Mouse (Mus musculus): Measurements from ENCODE around the gene Wfdc6b. TPM values are rescaled to one million over a fixed set of nuclear protein-coding genes. Genes with fewer than 3 reads are reported as not detected.
"Not testable (repeated sequence)": the region's sequence is repeated elsewhere in the genome, so short reads cannot be mapped to it uniquely, and the experiment has no call there.

The Wfdc6b gene
- polyA plus RNA-seq (2016; fragmentation: Nextera tagmentation; extraction: Ambion mirVana) = not detected in 2 replicates

DNA sequence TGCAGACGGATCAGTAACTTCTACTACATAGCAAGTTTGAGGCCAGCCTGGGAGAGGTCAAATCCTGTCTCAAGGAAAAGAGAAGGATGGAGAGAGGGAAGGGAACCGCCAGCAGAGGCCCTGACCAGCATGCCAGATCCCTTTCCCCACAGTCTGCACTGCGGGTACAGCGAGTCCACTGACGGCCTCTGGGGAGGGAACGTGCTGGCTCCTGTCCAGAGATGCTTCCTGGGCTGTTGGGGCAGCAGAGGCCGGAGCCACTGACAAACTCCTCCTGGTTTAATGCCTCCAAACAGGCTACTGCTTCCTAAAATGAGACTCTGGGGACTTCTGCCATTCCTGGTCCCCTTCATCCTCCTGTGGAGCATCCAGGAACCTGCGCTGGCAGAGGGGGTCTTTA, at the start of gene Wfdc6b, which contains the start of gene Wfdc8:
Wfdc6b (plus strand) TSS at position 52 of the 400 bp plus-strand sequence.
Wfdc8 (minus strand) TSS at position 156 of the 400 bp plus-strand sequence.
- not testable (repeated sequence) for H3K27ac ChIP-seq; H3K4me3 ChIP-seq; H3K9me3 ChIP-seq (replicated peaks); H3K36me3 ChIP-seq; DNase-seq (ENCODE audit: low spot score); H3K4me1 ChIP-seq; H3K27me3 ChIP-seq (ENCODE audit: low read depth, poor library complexity, severe bottlenecking)
- WGBS = 70% methylated on average over 8 of the region's 8 CpGs

DNA sequence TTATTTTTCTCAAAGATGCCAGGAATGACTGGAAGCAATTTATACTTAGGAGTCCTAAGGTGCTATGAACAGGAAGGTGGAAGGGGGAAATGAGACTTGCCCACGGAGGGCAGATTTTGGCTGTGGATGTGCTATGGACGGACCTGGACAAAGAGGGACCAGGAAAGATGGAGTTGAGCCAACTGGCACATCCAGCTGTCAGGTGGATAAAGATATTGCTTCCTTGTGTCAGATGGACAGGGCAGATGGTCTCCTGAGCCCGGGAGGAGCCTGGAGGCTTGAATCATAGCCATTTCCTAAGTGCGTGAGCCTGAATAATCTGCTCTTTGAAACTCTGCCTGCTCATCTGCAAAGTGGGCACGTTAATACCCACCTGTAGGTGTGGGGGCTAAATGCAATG, 49.0 kb upstream of the Wfdc6b start:
- Histone ChIP-seq H3K4me1 (peaks cover 25% of the 10 kb centered on the region), H3K9me3 (replicated peaks) (no peaks in the 10 kb centered on the region), H3K36me3 (peaks cover 14% of the 10 kb centered on the region), H3K4me3 (peak overlapping the region; percentile 62), H3K27me3 (ENCODE audit: low read depth, poor library complexity, severe bottlenecking) (peaks cover 23% of the 10 kb centered on the region), H3K27ac (peak overlapping the region; percentile 90)
- 82% methylated on average over 5 of the region's 5 CpGs for WGBS
- DNase-seq (ENCODE audit: low spot score) = no peak

DNA sequence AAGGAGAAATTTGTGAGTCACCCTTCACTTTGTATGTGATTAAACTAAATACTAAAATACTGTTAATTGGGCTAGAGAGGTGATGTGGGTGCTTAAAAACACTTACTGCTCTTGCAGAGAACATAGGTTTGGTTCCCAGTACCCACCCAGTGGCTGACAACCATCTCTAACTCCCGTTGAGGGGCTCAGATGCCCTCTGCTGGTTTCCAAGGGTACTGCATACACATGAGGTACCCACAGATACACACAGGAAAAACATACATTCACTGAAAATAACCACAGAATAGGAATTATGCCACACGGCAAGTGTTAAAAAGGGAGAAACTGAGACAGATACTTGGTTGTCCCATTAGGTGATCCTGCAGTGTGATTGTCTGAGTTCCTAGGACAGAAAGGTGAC, 46.3 kb upstream of the Wfdc6b start:
- Histone ChIP-seq H3K4me3 (no peak overlapping the region), H3K27me3 (ENCODE audit: low read depth, poor library complexity, severe bottlenecking) (peaks cover 9% of the 10 kb centered on the region), H3K9me3 (replicated peaks) (no peaks in the 10 kb centered on the region), H3K4me1 (peaks cover 25% of the 10 kb centered on the region), H3K27ac (no peak overlapping the region), H3K36me3 (peaks cover 14% of the 10 kb centered on the region)
- WGBS = 92% methylated on average over 2 of the region's 2 CpGs
- DNase-seq (ENCODE audit: low spot score) = no peak

DNA sequence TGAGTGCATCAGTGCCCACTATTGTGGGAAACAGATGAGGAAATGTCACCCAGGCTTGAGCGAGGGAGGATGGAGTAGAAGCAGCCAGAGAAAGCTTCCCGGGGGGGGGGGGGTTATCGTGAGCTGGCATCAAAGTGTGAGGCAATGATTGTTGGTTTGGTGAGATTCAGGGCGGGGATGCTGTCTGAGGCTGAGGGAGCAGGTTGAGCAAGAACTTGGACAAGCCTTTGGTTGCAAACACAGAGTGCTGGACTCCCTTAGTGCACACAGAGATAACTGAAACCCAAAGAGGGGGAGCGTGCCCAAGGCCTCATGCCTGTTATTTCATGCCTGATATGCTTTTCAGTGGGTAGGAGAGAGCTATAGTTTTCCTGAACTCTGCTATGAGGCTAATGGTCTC, 45.9 kb upstream of the Wfdc6b start:
- H3K9me3 ChIP-seq (replicated peaks) = no peaks in the 10 kb centered on the region
- peaks cover 14% of the 10 kb centered on the region for H3K36me3 ChIP-seq
- WGBS = 86% methylated on average over 5 of the region's 5 CpGs
- H3K4me3 ChIP-seq = no peak overlapping the region
- H3K4me1 ChIP-seq = peaks cover 20% of the 10 kb centered on the region
- peaks cover 5% of the 10 kb centered on the region for H3K27me3 ChIP-seq (ENCODE audit: low read depth, poor library complexity, severe bottlenecking)
- DNase-seq (ENCODE audit: low spot score) = no peak
- no peak overlapping the region for H3K27ac ChIP-seq

DNA sequence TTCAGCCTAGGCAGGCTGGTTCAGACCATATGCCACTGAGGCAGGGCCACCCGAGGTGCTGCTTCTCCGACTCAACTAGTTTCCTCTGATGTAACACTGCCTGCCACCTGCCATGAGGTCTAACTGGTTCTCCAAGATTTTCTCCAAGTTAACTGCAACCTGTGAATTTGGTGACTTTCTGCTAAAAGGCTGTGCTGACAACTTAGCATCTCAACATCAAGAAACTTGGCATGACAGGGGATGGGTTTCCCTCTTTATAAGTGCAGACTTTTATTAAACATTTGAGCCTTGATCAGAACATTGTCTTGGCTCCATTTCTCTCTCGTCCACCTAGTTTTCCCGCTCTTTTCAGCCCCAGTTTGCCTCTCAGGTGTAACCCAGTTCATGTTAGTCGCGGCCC, 40.0 kb upstream of the Wfdc6b start, which contains the start of gene Spint3:
Spint3 (minus strand) TSS at position 101 of the 400 bp plus-strand sequence.
- not testable (repeated sequence) for H3K9me3 ChIP-seq (replicated peaks); H3K36me3 ChIP-seq; DNase-seq (ENCODE audit: low spot score); H3K27ac ChIP-seq; H3K4me3 ChIP-seq; H3K4me1 ChIP-seq; H3K27me3 ChIP-seq (ENCODE audit: low read depth, poor library complexity, severe bottlenecking)
- WGBS = 83% methylated on average over 6 of the region's 6 CpGs

DNA sequence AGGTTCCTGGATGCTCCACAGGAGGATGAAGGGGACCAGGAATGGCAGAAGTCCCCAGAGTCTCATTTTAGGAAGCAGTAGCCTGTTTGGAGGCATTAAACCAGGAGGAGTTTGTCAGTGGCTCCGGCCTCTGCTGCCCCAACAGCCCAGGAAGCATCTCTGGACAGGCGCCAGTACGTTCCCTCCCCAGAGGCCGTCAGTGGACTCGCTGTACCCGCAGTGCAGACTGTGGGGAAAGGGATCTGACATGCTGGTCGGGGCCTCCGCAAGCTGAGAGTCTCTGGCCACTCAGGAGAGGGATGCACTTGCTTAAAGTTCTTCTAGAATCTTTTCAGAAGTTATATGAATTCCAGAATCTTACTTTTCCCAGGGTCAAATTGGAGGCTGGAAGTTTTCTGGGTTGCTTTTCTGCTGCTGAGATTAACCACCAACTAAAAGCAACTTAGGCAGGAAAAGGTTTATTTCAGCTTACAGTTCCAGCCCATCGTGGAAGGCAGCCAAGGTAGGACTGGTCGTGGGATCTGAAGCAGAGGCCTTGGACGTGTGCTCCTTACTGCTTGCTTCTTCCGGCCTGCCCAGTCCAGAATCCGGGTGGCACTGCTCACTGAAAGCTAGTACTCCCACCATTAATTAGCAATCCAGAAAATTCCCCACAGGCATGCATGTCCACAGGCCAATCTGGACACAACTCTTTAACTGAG, 28.1 kb upstream of the Wfdc6b start, which contains the start of gene Wfdc6a:
Wfdc6a (minus strand) TSS at position 423 of the 701 bp plus-strand sequence.
- H3K27ac ChIP-seq = not testable (repeated sequence)

DNA sequence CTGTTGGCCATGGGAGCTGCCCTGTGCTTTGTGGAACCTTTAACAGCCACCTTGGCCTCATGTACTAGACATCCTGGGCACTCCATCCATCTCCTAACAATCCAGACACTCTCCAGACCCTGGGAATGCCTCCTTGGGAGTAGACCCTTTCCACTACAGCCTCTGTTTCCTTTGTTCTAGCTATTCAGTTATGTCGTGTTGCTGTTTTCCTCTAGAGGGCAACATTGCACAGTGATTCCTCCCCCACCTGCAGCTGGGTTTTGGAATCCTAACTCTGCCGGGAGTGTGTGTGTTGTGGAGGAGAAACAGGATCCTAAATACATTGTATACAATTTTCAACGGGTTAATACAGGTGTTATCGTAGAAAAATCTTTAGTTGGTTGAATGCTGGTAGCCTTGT, 21.3 kb upstream of the Wfdc6b start:
- Histone ChIP-seq H3K9me3 (replicated peaks) (no peaks in the 10 kb centered on the region), H3K4me3 (no peak overlapping the region), H3K27ac (peak overlapping the region; percentile 84), H3K36me3 (no peaks in the 10 kb centered on the region), H3K4me1 (no peaks in the 10 kb centered on the region), H3K27me3 (ENCODE audit: low read depth, poor library complexity, severe bottlenecking) (no peaks in the 10 kb centered on the region)
- DNase-seq (ENCODE audit: low spot score) = peak; percentile 45
- 14% methylated on average over 4 of the region's 4 CpGs for WGBS

More for the DNA sequence above, 28.1 kb upstream of the Wfdc6b start, which contains the start of gene Wfdc6a:
- WGBS = 79% methylated on average over 13 of the region's 13 CpGs
- not testable (repeated sequence) for H3K27me3 ChIP-seq (ENCODE audit: low read depth, poor library complexity, severe bottlenecking); H3K36me3 ChIP-seq; H3K9me3 ChIP-seq (replicated peaks); H3K4me1 ChIP-seq; DNase-seq (ENCODE audit: low spot score); H3K4me3 ChIP-seq

DNA sequence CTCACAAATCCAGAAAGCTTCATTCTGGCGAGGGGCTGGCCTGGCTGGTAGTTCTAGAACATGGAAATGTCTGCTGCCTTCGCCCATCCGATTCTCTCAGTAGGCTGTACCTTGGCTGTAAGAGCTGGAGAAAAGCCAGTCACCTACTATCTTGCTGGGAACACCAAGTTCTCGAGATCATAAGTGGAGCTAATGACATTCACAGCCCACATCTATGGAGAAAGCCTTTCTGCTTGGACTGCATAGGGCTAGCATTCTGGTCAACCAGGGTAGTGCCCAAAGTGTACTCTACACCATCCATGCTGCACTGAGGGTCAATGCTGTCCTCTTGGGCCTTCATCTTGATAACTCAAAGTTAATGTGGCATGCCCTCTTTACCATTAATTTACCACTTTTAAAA, 19.8 kb upstream of the Wfdc6b start, which contains the start of gene Eppin:
Eppin (minus strand) TSS at position 101 of the 400 bp plus-strand sequence.
- no peak within 1 kb of the TSS for H3K27ac ChIP-seq
- H3K9me3 ChIP-seq (replicated peaks) = no peaks in the 10 kb centered on the region
- H3K36me3 ChIP-seq = no peaks in the 10 kb centered on the region
- DNase-seq (ENCODE audit: low spot score) = no peak
- WGBS = 84% methylated on average over 4 of the region's 4 CpGs
- no peaks in the 10 kb centered on the region for H3K4me1 ChIP-seq
- H3K4me3 ChIP-seq = no peak within 1 kb of the TSS
- no peaks in the 10 kb centered on the region for H3K27me3 ChIP-seq (ENCODE audit: low read depth, poor library complexity, severe bottlenecking)

DNA sequence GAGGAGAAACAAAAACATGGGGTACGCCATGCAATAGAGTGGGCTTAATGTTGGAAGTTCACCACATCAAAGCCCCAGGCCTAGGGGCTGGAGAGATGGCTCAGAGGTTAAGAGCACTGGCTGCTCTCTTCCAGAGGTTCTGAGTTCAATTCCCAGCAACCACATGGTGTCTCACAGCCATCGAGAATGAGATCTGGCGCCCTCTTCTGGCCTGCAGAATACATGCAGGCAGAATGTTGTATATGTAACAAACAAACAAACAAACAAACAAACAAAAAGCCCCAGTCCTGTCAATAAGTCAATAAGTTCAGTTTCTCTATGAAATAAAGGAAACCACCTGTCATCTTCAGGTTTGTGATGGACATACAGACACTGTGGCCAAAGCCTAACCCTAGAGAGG, 13.1 kb upstream of the Wfdc6b start:
- H3K36me3 ChIP-seq = no peaks in the 10 kb centered on the region
- H3K4me1 ChIP-seq = no peaks in the 10 kb centered on the region
- no peaks in the 10 kb centered on the region for H3K27me3 ChIP-seq (ENCODE audit: low read depth, poor library complexity, severe bottlenecking)
- H3K27ac ChIP-seq = no peak overlapping the region
- whole genome bisulfite sequencing = 62% methylated on average over 3 of the region's 3 CpGs
- H3K9me3 ChIP-seq (replicated peaks) = no peaks in the 10 kb centered on the region
- DNase-seq (ENCODE audit: low spot score) = no peak
- H3K4me3 ChIP-seq = no peak overlapping the region

DNA sequence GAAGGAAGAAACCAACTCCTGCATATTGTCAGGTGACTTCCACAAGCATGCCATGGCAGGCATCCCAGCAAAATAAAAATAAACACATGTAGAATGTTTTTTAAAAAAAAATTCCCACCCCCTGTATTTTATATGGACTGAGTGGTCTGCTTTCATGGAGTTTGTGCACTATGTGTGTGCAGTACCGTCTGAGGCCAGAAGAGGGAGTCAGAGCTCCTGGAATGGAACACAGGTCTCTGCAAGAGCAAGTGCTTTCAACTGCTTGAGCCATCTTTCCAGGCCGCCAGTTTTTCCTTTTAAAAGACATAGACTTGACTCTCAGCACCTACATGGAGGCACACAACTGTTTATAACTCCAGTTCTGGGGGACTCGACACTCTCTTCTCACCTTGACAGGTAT, 9.8 kb upstream of the Wfdc6b start:
- DNase-seq (ENCODE audit: low spot score) = no peak
- 88% methylated on average over 3 of the region's 3 CpGs for WGBS

DNA sequence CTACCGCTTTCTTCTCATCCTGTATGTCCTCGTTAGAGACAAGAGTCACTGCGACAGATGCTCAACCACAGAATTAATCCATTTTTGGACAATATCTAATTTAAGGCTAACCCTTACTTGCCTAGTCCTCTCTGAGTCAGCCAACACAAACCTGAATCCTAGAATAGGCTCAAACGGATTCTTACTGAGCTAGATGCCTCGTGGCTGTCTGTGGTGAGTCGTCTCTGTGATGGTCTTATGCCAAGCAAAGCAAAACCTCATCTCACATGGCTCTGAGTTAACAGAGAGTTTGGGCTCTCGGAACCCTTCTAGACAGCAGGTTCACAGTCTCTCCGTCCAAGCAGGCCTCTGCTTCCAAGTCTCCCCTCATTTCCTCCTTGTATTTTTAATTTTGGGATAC, 8.9 kb upstream of the Wfdc6b start:
- no peaks in the 10 kb centered on the region for H3K9me3 ChIP-seq (replicated peaks)
- no peak for DNase-seq (ENCODE audit: low spot score)
- no peak overlapping the region for H3K27ac ChIP-seq
- no peaks in the 10 kb centered on the region for H3K27me3 ChIP-seq (ENCODE audit: low read depth, poor library complexity, severe bottlenecking)
- WGBS = 91% methylated on average over 8 of the region's 8 CpGs
- H3K4me1 ChIP-seq = no peaks in the 10 kb centered on the region
- H3K36me3 ChIP-seq = no peaks in the 10 kb centered on the region
- no peak overlapping the region for H3K4me3 ChIP-seq

More for the DNA sequence above, 9.8 kb upstream of the Wfdc6b start:
- no peak overlapping the region for H3K27ac ChIP-seq
- H3K36me3 ChIP-seq = no peaks in the 10 kb centered on the region
- H3K4me1 ChIP-seq = no peaks in the 10 kb centered on the region
- H3K9me3 ChIP-seq (replicated peaks) = no peaks in the 10 kb centered on the region
- H3K27me3 ChIP-seq (ENCODE audit: low read depth, poor library complexity, severe bottlenecking) = no peaks in the 10 kb centered on the region
- no peak overlapping the region for H3K4me3 ChIP-seq

DNA sequence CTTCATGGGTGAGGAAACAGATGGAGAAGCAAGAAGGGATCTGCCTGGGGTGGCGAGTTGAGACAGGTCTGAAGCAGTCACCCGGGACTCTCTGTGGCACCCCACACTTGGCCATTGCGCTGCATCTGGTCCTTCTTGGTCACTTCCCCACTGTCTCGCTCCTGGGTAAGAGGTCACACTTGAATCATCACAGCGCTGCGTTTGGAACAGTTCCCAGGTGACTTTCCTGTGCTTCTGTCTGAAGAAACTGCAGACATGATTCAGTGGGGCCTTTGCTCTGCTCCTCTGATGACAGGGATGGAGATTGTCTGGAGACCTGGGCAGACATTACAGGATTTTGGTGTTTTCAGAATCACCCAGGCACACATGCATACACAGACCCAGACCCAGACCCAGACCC, 4.5 kb upstream of the Wfdc6b start:
- WGBS = 81% methylated on average over 6 of the region's 6 CpGs
- DNase-seq (ENCODE audit: low spot score) = no peak
- no peak overlapping the region for H3K27ac ChIP-seq
- H3K27me3 ChIP-seq (ENCODE audit: low read depth, poor library complexity, severe bottlenecking) = no peaks in the 10 kb centered on the region
- H3K36me3 ChIP-seq = no peaks in the 10 kb centered on the region
- no peak overlapping the region for H3K4me3 ChIP-seq
- no peaks in the 10 kb centered on the region for H3K4me1 ChIP-seq
- no peaks in the 10 kb centered on the region for H3K9me3 ChIP-seq (replicated peaks)

DNA sequence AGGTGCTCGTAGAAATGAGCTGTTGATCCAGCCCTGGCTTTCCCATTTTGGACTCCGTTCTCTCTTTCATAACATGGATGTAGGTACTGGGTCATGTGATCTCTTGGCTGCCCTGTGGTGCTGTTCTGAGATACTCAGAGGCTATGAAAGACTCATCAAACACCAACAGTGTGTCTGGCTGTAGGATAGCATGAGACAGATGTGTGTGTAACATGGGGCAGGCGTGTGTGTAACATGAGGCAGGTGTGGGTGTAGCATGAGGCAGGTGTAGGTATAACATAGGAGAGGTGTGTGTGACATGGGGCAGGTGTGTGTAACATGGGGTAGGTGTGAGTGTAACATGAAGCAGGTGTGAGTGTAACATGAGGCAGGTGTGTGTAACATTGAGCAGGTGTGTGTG, 2.1 kb downstream of the Wfdc6b start:
- H3K27me3 ChIP-seq (ENCODE audit: low read depth, poor library complexity, severe bottlenecking) = no peaks in the 10 kb centered on the region
- DNase-seq (ENCODE audit: low spot score) = no peak
- H3K9me3 ChIP-seq (replicated peaks) = no peaks in the 10 kb centered on the region
- H3K27ac ChIP-seq = no peak overlapping the region
- WGBS = 89% methylated on average over 3 of the region's 3 CpGs
- no peaks in the 10 kb centered on the region for H3K4me1 ChIP-seq
- H3K4me3 ChIP-seq = no peak overlapping the region
- H3K36me3 ChIP-seq = no peaks in the 10 kb centered on the region
